Mouse (Mus musculus) brain, embryonic 18.5 days (tissue): ENCODE measurements around the gene Anxa9.
A peak's percentile ranks its signal among the peaks of the same experiment; 100 is the strongest.

Source experiments
- DNase-seq: peaks from one replicate; pipeline ENCODE4 v3.0.0-alpha.2; 2012; ENCODE audit warnings: low read depth, low spot score

Gene Anxa9

DNA sequence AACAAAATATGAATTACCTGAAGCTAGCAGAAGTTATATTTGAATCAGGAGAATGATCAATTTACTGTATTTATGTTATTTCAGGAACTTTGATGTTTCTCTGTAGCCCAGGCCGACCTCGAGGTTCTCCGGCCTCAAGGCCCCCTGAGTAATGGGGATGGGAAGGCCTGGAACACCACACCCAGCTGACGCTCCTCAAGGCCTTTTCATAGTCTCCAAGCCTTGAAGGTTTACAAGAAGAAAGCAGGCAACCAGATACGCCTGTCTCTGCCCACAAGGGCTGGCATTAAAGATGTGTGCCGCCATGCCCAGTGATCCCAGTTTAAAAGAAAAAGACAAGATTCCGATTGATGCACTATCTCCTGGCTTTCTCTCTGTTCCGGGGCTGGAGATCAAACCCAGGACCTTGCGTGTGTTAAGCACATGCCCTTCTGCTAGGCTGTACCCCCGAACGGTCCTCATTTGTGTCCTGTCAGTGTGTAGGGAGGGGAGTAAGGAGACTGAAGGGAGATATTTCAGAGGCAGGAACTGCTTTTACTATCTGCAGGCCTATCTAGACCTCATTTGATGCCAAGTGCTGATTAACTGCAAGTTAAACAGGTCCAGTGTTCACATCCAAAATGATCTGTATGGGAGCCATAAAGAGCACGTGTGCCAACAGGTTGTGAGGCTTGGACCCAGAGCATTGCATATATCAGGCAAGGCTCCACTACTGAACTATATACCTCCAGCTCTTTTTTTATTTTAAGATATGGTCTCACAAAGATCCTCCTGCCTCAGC, 22.3 kb downstream of the Anxa9 start:
- no peak for DNase-seq

DNA sequence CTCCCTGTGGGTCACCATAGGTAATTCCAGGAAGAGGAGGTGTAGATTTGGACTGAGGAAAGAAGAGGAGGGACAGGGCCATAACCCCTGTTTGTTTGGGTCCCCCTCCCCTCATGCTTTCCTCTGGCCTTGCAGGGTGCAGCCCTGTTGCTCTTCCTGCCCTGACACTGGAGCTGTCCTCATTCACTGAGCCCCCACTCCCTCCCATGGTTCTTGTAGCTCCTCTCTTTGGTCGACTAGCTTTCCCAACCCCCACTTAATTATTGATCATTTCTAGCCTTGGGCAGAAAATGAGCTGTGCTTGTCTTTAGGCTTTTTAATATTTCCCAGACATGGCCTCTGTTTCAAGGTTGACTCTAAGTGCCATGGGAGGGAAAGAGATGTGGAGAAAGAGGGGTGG, 22.9 kb downstream of the Anxa9 start:
- DNase-seq = no peak

DNA sequence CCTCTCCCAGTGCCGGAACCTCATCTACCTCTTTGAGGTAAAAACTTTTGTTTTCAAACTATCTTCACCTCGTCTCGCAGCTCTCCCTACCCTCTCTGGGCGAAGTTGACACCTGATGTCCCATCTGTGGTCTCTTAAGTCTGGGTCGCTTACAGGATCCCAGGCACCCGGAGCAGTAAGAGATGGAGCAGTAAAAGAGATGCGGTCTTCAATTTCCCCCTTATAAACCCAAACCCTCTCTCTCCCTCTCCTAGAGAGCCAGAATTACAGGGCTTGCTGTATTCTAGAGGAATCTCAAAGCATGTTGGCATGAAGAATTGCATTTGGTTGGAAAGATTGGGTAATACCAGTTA, 23.4 kb downstream of the Anxa9 start:
- DNase-seq = no peak

DNA sequence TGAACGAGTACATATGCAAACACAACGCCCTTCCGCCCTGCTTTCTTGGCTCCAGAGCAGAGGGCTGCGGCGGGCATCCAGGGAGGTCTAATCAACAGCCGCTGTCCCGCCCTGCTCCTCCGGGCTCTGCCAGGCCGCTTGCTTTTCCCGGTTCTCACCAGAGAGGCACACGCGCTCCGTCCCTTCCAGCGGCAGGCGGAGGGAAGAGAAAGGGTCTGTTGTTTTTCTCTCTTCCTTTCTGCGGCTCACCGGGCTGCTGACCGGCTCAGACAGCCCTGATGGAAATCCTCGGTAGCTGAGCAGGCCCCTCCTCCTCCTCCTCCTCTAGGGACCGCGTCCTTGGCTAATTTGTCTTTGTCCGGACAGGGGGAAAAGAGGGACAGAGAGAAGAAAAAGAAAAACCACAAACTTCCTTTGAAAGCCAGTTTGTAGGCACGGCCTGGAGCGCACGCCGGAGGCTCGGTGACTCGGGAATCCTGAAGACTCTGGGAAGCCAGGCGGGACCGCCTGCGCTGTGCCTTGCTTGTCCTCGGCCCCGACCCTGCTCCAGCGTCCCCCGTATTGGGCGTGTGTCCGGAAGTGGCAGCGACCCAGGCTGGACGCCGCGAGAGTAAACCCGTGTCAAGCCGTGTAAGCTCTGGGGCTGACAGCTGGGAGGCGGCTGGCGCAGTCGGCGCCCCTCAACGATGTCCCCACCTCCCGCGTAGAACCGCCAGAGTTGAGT, 23.9 kb downstream of the Anxa9 start:
- DNase-seq = no peak

GRCm38 (mm10) chr3:95282381-95282864, 24.6 kb downstream of the Anxa9 start:
- no peak for DNase-seq

GRCm38 (mm10) chr3:95281216-95282126, 25.5 kb downstream of the Anxa9 start, which contains the start of the genes Mindy1 and Prune1:
Gene Mindy1 (plus strand): TSS chr3:95281345.
Gene Prune1 (minus strand): TSS chr3:95282076.
- peak; percentile 95 for DNase-seq

DNA sequence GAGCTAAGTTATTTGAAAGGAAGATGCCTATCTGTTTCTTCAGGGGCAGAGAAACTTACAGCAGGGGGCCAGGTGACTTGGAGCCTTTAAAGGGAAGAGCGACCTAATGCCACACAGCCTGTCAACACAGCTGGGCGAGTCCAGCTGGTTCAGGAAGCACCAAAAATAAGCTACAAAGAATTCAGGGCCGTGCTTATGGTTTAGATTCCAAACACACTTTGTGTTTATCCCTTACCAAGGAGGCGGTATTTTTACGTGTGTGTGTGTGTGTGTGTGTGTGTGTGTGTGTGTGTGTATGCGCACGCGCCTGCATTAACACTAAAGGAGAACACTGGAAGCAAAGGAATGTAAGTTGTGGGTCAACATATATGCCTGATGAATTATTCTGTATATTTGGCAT, 26.2 kb downstream of the Anxa9 start:
- no peak for DNase-seq

- no peak for DNase-seq
Measured at GRCm38 (mm10) chr3:95277149-95277551, 29.8 kb downstream of the Anxa9 start.

DNA sequence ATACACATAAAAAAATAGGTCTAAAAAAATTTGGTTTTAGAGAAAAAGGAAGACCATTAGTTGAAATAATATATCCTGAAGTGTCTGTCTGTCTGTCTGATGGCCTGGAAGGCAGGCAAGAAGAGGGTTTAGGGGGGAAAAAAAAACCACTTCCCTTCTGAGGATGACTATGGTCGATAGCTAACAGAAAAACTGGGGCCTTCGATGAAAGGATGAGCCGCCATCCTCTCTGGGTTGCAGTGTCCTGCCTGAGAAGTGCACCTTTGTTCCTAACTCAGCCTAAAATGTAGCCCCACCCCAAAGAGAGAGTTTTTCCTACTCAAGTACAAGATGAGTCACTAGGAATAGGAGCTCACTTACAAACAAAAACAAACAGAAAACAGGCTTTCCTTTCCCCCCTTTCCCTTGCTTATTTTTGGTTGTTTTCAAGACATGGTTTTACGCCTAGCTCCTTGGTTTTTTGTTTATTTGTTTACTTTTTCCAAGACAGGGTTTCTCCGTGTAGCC, 30.5 kb downstream of the Anxa9 start:
- no peak for DNase-seq

DNA sequence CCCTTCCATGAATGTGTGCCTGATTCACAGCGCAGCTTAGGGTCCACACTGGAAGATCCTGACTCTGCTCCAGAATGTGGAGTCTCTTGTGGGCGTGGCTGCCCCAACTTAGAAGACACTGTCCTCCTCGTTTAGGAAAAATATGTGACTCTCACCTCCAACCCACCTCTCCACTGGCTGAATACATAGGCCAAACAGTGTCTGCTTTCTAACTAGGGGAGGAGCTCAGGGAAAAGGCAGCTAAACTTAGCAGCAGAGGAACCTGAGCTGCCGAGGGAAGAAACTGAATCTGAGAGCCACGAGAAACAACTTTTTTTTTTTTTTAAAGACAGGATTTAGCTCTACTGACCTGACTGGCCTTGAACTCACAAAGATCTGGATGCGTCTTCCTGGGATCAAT, 31.8 kb downstream of the Anxa9 start:
- no peak for DNase-seq

- DNase-seq = no peak
Measured at GRCm38 (mm10) chr3:95274453-95274852, 32.5 kb downstream of the Anxa9 start.

GRCm38 (mm10) chr3:95273471-95273870, 33.5 kb downstream of the Anxa9 start:
- DNase-seq = no peak

- no peak for DNase-seq
Measured at GRCm38 (mm10) chr3:95270766-95271364, 36.1 kb downstream of the Anxa9 start.

GRCm38 (mm10) chr3:95269789-95270188, 37.2 kb downstream of the Anxa9 start:
- DNase-seq = no peak

DNA sequence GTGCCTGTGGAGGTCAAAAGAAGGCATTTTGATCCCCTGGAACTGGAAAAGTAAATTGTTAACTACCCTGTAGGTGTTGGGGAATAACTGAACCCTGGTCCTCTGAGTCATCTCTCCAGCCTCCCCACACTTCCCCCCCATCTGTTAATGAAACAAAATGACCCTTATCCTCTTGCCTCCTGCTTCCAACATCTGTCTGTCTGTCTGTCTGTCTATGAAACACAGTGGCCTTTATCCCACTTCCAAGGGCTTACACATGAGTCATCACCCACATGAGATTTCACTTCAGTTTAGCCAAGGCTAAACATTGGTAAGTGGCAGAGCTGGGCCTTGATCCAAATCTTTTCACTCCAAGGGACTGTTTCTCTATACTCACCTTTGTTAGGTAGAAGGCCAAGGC, 39.1 kb downstream of the Anxa9 start:
- no peak for DNase-seq

- DNase-seq = no peak
Measured at GRCm38 (mm10) chr3:95266052-95266451, 40.9 kb downstream of the Anxa9 start.

DNA sequence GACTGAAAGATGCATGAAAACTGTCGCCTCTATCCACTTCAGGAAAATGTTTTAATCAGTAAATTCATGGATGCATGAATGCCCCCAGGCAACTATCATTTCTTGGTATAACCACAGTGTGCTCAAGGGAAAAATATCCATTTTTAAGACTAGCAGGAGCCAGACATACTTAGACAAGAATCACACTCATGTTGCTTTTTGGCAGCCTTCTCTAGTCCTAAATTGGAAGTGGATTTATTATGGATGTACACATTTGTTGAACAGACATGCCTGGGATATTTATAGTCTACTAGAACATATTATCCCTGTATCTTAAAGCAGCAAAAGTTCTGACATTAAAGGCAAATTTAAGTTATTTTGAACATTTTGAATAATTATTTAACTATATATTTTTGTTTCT, 42.3 kb downstream of the Anxa9 start:
- DNase-seq = no peak

GRCm38 (mm10) chr3:95263089-95263739, 43.8 kb downstream of the Anxa9 start:
- no peak for DNase-seq

DNA sequence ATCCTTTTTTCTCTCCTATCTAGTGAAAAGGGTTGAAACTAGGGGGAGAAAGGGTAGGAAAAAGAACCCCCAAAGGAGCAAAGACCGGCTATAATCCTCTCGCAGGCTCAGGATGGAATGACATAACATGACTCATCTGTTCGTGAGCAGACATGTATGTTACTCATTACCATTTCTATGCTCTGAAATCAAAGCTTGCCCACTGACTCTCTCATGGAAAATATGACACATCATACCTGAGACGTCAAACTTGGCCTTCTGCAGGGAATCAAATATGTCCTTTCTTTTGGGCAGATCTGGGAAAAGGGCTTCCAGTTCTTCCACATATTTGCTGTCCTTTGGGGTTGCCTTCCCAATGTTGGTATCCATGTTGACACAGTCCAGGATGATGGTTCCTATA, 45.0 kb downstream of the Anxa9 start:
- no peak for DNase-seq

- no peak for DNase-seq
Measured at GRCm38 (mm10) chr3:95256931-95257330, 50.0 kb downstream of the Anxa9 start.
